Comparison of ENCODE assay signal across 8 mouse cellular contexts in the genomic region with DNA sequence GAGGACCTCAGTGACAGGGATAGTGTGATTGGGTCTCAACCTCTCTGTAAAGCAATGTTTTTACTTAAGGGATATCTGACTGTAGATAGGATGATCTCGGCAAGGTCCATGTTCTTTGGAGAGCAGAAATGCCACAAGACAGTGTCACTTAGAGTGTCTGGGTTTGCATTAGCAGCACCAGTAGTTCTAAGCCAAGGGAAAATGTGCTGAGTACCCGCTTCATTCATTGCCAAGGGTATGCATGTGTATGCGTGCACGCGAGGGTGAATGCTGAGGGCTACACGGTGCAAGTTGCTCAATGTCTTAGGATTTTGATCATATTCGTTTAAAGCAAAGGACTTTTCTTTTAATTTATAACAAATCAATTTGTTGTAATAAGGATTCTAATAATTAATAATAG.
DNase-seq lines count a peak whose midpoint lies in the region; ATAC-seq and TF ChIP-seq lines count a peak whose summit lies in the region.
"Had no signal": no experiment of that assay in that cellular context is flagged by ENCODE, and none has a peak within 500 bp of the region (broad histone marks: within the 10 kb centered on the region; RNA-seq: fewer than 3 reads in every experiment).

No protein-coding gene starts in this region.

- no peaks in the 10 kb centered on the region for H3K27me3 ChIP-seq in lung, embryonic 14.5 days (ENCODE audit: insufficient read depth, low read length)
- no peaks in the 10 kb centered on the region for H3K27me3 ChIP-seq in forebrain, embryonic 16.5 days (replicated peaks; ENCODE audit: control insufficient read depth, insufficient read depth, low read length)
- no peaks in the 10 kb centered on the region for H3K27me3 ChIP-seq in limb, embryonic 14.5 days (ENCODE audit: control insufficient read depth, insufficient read depth, low read length)
- H3K27me3 ChIP-seq in stomach, embryonic 15.5 days (replicated peaks) = no peaks in the 10 kb centered on the region
- H3K27me3 ChIP-seq: Patski had no signal

- H3K4me3 ChIP-seq in lung, embryonic 14.5 days (ENCODE audit: low read depth, low read length) = no peak overlapping the region
- H3K4me3 ChIP-seq in forebrain, embryonic 16.5 days (replicated peaks; ENCODE audit: low read length) = peak overlapping the region; percentile 56
- H3K4me3 ChIP-seq in limb, embryonic 14.5 days (replicated peaks; ENCODE audit: low read length) = no peak overlapping the region
- peak overlapping the region; percentile 7; the same call in 1 of the 2 replicates for H3K4me3 ChIP-seq in stomach, embryonic 15.5 days (replicated peaks)

- no peak for TF ChIP-seq POLR2A in limb, embryonic 14.5 days (IDR thresholded peaks at IDR 0.05; ENCODE audit: borderline replicate concordance, extremely low read depth, insufficient read depth, insufficient read length)

- H3K36me3 ChIP-seq in lung, embryonic 14.5 days (ENCODE audit: insufficient read depth) = no peaks in the 10 kb centered on the region
- no peaks in the 10 kb centered on the region for H3K36me3 ChIP-seq in forebrain, embryonic 16.5 days (ENCODE audit: control insufficient read depth, insufficient read depth)
- no peaks in the 10 kb centered on the region for H3K36me3 ChIP-seq in limb, embryonic 14.5 days (ENCODE audit: control insufficient read depth, insufficient read depth, low read length)
- no peaks in the 10 kb centered on the region for H3K36me3 ChIP-seq in stomach, embryonic 15.5 days

- no peak overlapping the region for H3K9ac ChIP-seq in lung, embryonic 14.5 days
- H3K9ac ChIP-seq in forebrain, embryonic 16.5 days (replicated peaks; ENCODE audit: low read depth, low read length) = peak overlapping the region; percentile 60
- H3K9ac ChIP-seq in limb, embryonic 14.5 days (ENCODE audit: low read depth, low read length, severe bottlenecking) = no peak overlapping the region
- no peak overlapping the region for H3K9ac ChIP-seq in stomach, embryonic 15.5 days

- no peaks in the 10 kb centered on the region for H3K9me3 ChIP-seq in lung, embryonic 14.5 days (ENCODE audit: low read depth, low read length)
- H3K9me3 ChIP-seq in forebrain, embryonic 16.5 days (ENCODE audit: control insufficient read depth, low read length) = no peaks in the 10 kb centered on the region
- H3K9me3 ChIP-seq in limb, embryonic 14.5 days (ENCODE audit: control insufficient read depth, low read length) = no peaks in the 10 kb centered on the region
- no peaks in the 10 kb centered on the region for H3K9me3 ChIP-seq in stomach, embryonic 15.5 days

- no peak overlapping the region for H3K27ac ChIP-seq in lung, embryonic 14.5 days (ENCODE audit: low read depth)
- peak overlapping the region; percentile 84 for H3K27ac ChIP-seq in forebrain, embryonic 16.5 days (ENCODE audit: low read length)
- no peak overlapping the region for H3K27ac ChIP-seq in limb, embryonic 14.5 days (replicated peaks; ENCODE audit: low read depth, low read length)
- H3K27ac ChIP-seq in stomach, embryonic 15.5 days = no peak overlapping the region

- no peak for TF ChIP-seq CTCF in lung, embryonic 14.5 days (IDR thresholded peaks at IDR 0.05; ENCODE audit: low read depth)

- peak; percentile 62; the same call in 1 of the 2 replicates for ATAC-seq in lung, embryonic 14.5 days (ENCODE audit: insufficient read depth)
- ATAC-seq in forebrain, embryonic 16.5 days = peak; percentile 71
- no peak for ATAC-seq in limb, embryonic 14.5 days (ENCODE audit: low FRiP score, low read depth)
- ATAC-seq in stomach, embryonic 15.5 days (ENCODE audit: insufficient read depth, low FRiP score, low read depth) = 0 out of 2 replicates have a peak, but pooled peaks have one; percentile 53
- ATAC-seq in frontal cortex, adult (ENCODE audit: low TSS enrichment) = no peak
- ATAC-seq: Patski had no signal

- WGBS in lung, embryonic 14.5 days = 20% methylated on average over 7 of the region's 7 CpGs
- 4% methylated on average over 7 of the region's 7 CpGs for WGBS in forebrain, embryonic 16.5 days
- 28% methylated on average over 7 of the region's 7 CpGs for WGBS in limb, embryonic 14.5 days
- WGBS in stomach, embryonic 15.5 days = 21% methylated on average over 7 of the region's 7 CpGs

- peak overlapping the region; percentile 37 for H3K4me2 ChIP-seq in lung, embryonic 14.5 days
- peak overlapping the region; percentile 54 for H3K4me2 ChIP-seq in forebrain, embryonic 16.5 days (ENCODE audit: low read length)
- peak overlapping the region; percentile 22; the same call in 1 of the 2 replicates for H3K4me2 ChIP-seq in limb, embryonic 14.5 days (replicated peaks; ENCODE audit: low read depth, low read length, severe bottlenecking)
- H3K4me2 ChIP-seq in stomach, embryonic 15.5 days = peak overlapping the region; percentile 36

- no peaks in the 10 kb centered on the region for H3K4me1 ChIP-seq in lung, embryonic 14.5 days (ENCODE audit: insufficient read depth)
- H3K4me1 ChIP-seq in forebrain, embryonic 16.5 days (replicated peaks; ENCODE audit: control insufficient read depth, insufficient read depth, low read length) = peaks cover 24% of the 10 kb centered on the region
- H3K4me1 ChIP-seq in limb, embryonic 14.5 days (ENCODE audit: control insufficient read depth, insufficient read depth, low read length) = peaks cover 8% of the 10 kb centered on the region
- no peaks in the 10 kb centered on the region for H3K4me1 ChIP-seq in stomach, embryonic 15.5 days

- no peak for DNase-seq in lung, embryonic 14.5 days
- DNase-seq in lung, adult 18-20 months = no peak
- DNase-seq in limb, embryonic 14.5 days (ENCODE audit: low spot score) = no peak
- no peak for DNase-seq in spleen, postnatal 14 days (ENCODE audit: low spot score in 2 of 2)

Comparison
In these comparisons a context has a peak if more than half of its experiments do, and no peak if none do; other contexts are left out.
1. ATAC-seq: peak in lung, embryonic 14.5 days (single experiment), forebrain, embryonic 16.5 days (single experiment) and stomach, embryonic 15.5 days (single experiment); none in limb, embryonic 14.5 days (single experiment) and frontal cortex, adult (single experiment).
2. H3K4me3 ChIP-seq: peak in forebrain, embryonic 16.5 days (single experiment) and stomach, embryonic 15.5 days (single experiment); none in lung, embryonic 14.5 days (single experiment) and limb, embryonic 14.5 days (single experiment).
3. Peak in every context shown above with its lines, with median percentiles within 50 percentile points of each other: H3K4me2 ChIP-seq.